Mouse (Mus musculus) stomach, embryonic 14.5 days (tissue): ENCODE measurements at regions not wholly inside any gene's neighbourhood (a gene's known extent, or its start where the extent isn't known, plus 50 kb on each side); places are given as distances from the start of the nearest gene placed in this dataset.

ENCODE experiments used
- ATAC-seq: fragments of 200-750 bp; cut with Nextera tagmentation; 2 replicates; pipeline ENCODE4 v1.8.0; 2017; ENCODE audit warnings: low read depth, moderate TSS enrichment; ENCODE audit not compliant: insufficient number of reproducible peaks, insufficient read depth, low FRiP score
- H3K27ac ChIP-seq: fragments of 300-500 bp; sonication (generic); 2 replicates; pipeline ENCODE4 v1.5.1; 2014; ENCODE audit warnings: mild to moderate bottlenecking, low read length, moderate library complexity, mixed read lengths
- H3K27me3 ChIP-seq: fragments of 300-500 bp; sonication (generic); 2 replicates; pipeline ENCODE4 v1.6.1; 2014; ENCODE audit warnings: low read length, control low read depth, mixed read lengths; ENCODE audit not compliant: control insufficient read depth, insufficient read depth
- H3K36me3 ChIP-seq: fragments of 300-500 bp; sonication (generic); 2 replicates; pipeline ENCODE4 v1.6.1; 2014; ENCODE audit warnings: mild to moderate bottlenecking, control low read depth, low read length, moderate library complexity, mixed read lengths; ENCODE audit not compliant: control insufficient read depth, insufficient read depth
- H3K4me1 ChIP-seq: fragments of 300-500 bp; sonication (generic); 2 replicates; pipeline ENCODE4 v1.6.1; 2014; ENCODE audit warnings: low read length, control low read depth, mixed read lengths; ENCODE audit not compliant: control insufficient read depth, insufficient read depth
- H3K4me2 ChIP-seq: fragments of 300-500 bp; sonication (generic); replicated peaks from 2 replicates; pipeline ENCODE4 v1.6.1; 2014; ENCODE audit warnings: low read depth, low read length, control low read depth
- H3K4me3 ChIP-seq: fragments of 300-500 bp; sonication (generic); 2 replicates; pipeline ENCODE4 v1.5.1; 2014; ENCODE audit warnings: low read depth, low read length, control low read depth
- H3K9ac ChIP-seq: fragments of 300-500 bp; sonication (generic); replicated peaks from 2 replicates; pipeline ENCODE4 v1.6.1; 2014; ENCODE audit warnings: low read depth, mild to moderate bottlenecking, control low read depth, low read length, moderate library complexity, mixed read lengths
- H3K9me3 ChIP-seq: fragments of 300-500 bp; sonication (generic); 2 replicates; pipeline ENCODE4 v1.6.1; 2016; ENCODE audit warnings: low read depth, low read length, control low read depth; ENCODE audit not compliant: control insufficient read depth
- WGBS: fragments of 180-500 bp; shearing (Covaris S2); extraction: QIAGEN DNeasy Blood & Tissue Kit; methylation state at CpG from one replicate; pipeline ENCODE4 v1.1.7; 2014; 5-methylcytosine and 5-hydroxymethylcytosine counted together

DNA sequence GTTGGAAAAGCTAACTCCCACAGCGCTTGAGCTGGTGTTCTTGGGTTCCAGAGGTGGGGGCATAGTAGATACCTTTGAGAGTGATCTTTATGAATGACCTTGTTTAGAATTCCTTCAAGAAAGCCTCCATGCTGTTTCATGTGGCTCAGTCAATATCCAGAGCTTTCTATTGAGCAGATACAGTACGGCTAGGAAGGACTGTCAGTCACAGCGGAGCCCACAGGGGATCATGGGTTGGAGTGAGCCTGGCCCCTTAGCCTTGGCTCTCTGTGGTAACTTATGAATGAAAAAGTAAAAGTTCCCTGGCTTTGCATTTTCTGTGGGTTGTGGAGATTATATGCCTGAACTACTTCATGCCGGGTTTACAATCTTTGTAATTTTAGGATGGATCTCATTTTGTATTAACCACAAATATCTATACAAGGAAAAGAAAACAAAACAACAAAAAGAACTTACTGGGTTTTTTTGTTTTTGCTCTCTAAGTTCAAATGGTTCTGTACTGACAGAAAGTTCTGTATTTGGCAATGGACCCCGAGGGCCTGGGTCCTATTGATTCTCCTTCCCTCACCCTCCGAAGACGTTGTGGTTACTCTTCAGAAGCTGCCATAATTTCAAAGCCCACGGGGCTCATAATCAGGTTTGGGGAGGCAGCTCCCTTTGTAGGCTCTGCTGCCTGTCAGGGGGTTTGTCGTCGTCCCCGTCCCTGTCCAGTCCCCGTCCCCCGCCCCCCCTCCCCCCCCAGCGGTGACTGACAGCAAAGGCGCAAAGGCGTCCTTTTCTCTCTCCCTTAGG, 117.7 kb upstream of the Tut7 start:
- no peaks in the 10 kb centered on the region for H3K27me3 ChIP-seq
- H3K4me3 ChIP-seq = no peak overlapping the region
- H3K9me3 ChIP-seq = no peaks in the 10 kb centered on the region
- H3K4me2 ChIP-seq = no peak overlapping the region
- H3K4me1 ChIP-seq = no peaks in the 10 kb centered on the region
- no peak overlapping the region for H3K9ac ChIP-seq
- no peak overlapping the region for H3K27ac ChIP-seq
- WGBS = 29% methylated on average over 15 of the region's 16 CpGs
- ATAC-seq = no peak
- H3K36me3 ChIP-seq = no peaks in the 10 kb centered on the region

DNA sequence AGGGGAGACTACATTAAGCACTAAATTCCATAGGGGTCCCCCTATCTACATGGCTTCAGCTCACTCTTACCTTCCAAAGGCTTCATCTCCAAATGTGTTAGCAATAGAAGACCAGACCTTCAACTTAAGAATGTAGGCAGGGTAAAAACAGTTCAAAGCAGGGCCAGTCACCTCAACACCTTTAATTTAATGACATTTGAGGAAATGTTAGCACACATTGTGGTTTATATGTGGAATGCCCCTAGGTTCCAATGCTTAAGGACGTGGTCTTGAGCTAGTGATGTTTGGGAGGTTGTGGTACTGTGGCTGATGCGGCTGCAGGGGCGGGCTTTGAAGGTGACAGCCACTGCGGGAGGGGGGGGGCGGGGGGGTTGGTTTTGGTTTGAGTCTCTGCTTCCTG, 116.9 kb upstream of the Tut7 start:
- Histone ChIP-seq H3K4me3 (no peak overlapping the region), H3K4me2 (no peak overlapping the region), H3K9me3 (no peaks in the 10 kb centered on the region), H3K27ac (no peak overlapping the region), H3K4me1 (no peaks in the 10 kb centered on the region), H3K36me3 (no peaks in the 10 kb centered on the region), H3K27me3 (no peaks in the 10 kb centered on the region), H3K9ac (no peak overlapping the region)
- no peak for ATAC-seq
- WGBS = 59% methylated on average over 5 of the region's 5 CpGs

DNA sequence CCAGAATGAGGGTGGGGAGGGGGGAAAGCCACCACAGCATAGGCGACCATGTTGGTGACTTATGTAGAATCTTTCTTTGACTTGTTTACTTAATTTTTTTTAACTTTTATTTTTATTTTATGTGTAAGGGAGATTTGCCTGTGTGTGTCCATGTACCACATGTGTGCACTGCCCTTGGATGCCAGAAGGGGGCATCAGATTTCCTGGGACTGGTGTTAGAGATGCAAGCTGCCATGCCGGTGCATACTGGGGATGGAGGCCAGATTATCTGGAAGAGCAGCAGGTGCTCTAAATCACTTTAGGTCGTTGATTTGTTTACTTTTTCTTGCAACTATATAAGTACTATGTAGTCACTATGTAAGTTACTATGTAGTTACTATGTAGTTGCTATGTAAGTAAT, 114.2 kb upstream of the Tut7 start:
- no peaks in the 10 kb centered on the region for H3K36me3 ChIP-seq
- no peak for ATAC-seq
- no peak overlapping the region for H3K9ac ChIP-seq
- no peaks in the 10 kb centered on the region for H3K9me3 ChIP-seq
- H3K4me3 ChIP-seq = no peak overlapping the region
- no peak overlapping the region for H3K4me2 ChIP-seq
- no peak overlapping the region for H3K27ac ChIP-seq
- WGBS = 57% methylated on average over 3 of the region's 3 CpGs
- no peaks in the 10 kb centered on the region for H3K4me1 ChIP-seq
- H3K27me3 ChIP-seq = no peaks in the 10 kb centered on the region

DNA sequence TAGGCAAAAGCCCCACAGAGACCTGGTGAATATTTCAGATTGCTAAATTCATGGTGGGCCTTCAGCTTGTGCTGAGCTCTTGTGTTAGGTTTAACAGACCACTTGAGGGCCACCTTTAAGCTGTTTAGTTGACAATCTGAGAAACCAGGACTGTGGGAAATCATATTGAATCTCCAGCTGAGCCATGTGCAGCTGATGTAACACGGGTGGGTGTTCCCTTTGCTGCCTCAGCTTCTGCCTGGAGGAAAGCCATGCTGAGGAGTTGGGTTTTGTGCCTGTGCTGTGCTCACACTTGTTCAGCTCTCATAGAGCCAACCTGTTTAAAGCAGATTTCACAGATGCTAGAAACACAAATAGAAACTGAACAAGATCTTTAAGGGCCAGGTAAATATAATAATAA, 111.6 kb upstream of the Tut7 start:
- Histone ChIP-seq H3K36me3 (no peaks in the 10 kb centered on the region), H3K4me1 (no peaks in the 10 kb centered on the region), H3K4me3 (no peak overlapping the region), H3K27me3 (no peaks in the 10 kb centered on the region), H3K9me3 (no peaks in the 10 kb centered on the region), H3K9ac (no peak overlapping the region), H3K4me2 (no peak overlapping the region), H3K27ac (no peak overlapping the region)
- 31% methylated on average over 1 of the region's 1 CpGs for WGBS
- ATAC-seq = no peak

DNA sequence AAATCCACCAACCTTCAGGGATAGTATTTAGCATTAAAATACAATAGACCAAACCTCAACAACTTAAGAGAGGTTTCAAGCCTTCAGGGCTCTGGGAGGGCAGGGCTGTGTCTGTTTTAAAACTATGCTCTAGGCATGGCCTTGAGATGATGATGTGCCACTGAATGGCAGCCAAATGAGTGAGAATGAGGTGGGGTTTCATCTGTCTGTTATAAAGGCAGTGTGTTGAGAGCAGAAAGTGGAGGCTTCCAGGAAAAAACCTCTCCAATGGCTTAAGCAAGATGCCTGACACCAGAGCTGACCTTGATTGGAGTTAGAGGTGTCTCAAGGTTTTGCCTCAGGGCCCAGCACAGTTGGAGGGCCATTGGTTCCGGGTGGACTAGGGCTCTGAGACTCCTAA, 111.1 kb upstream of the Tut7 start:
- H3K4me2 ChIP-seq = no peak overlapping the region
- no peak for ATAC-seq
- no peaks in the 10 kb centered on the region for H3K9me3 ChIP-seq
- no peaks in the 10 kb centered on the region for H3K27me3 ChIP-seq
- no peaks in the 10 kb centered on the region for H3K4me1 ChIP-seq
- H3K4me3 ChIP-seq = no peak overlapping the region
- 83% methylated on average over 1 of the region's 1 CpGs for WGBS
- no peak overlapping the region for H3K27ac ChIP-seq
- H3K9ac ChIP-seq = no peak overlapping the region
- H3K36me3 ChIP-seq = no peaks in the 10 kb centered on the region

DNA sequence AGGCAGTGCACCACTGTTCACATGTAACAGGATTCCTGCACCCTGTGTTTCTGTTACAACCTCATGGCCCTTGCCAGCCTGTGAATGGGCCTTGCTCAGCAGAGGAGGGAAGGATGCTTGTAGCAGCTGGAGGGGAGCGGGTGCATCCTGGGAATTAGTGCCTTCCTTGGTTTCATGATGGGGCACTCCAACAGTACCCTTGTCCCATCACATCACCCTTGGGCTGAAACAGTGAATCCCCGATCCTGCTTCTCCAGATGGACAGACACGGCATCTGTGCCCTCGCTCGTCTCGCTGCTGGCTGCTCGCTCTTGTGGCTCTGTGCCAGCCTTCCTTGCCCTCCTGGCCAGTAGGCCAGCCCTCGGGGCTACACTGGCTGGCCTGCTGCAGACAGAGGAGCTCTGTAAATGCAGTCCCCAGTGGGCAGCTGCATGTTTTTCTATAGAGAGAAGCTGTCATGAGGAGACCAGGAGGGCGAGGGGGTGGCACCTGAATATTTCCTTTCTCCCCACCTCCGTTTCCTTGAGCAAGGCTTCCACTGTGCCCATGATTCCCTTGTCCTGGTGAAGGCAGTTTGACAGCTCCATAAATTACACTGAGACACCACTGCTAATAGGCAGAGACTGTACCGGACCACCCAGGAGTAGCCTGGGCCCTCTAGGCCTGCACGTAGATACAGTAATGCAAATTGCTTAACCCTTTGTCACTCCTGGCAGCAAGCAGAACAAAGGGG, 104.6 kb upstream of the Tut7 start:
- Histone ChIP-seq H3K36me3 (no peaks in the 10 kb centered on the region), H3K4me2 (no peak overlapping the region), H3K4me3 (no peak overlapping the region), H3K27ac (no peak overlapping the region), H3K27me3 (no peaks in the 10 kb centered on the region), H3K4me1 (no peaks in the 10 kb centered on the region), H3K9me3 (no peaks in the 10 kb centered on the region), H3K9ac (no peak overlapping the region)
- WGBS = 40% methylated on average over 12 of the region's 12 CpGs
- ATAC-seq = no peak

DNA sequence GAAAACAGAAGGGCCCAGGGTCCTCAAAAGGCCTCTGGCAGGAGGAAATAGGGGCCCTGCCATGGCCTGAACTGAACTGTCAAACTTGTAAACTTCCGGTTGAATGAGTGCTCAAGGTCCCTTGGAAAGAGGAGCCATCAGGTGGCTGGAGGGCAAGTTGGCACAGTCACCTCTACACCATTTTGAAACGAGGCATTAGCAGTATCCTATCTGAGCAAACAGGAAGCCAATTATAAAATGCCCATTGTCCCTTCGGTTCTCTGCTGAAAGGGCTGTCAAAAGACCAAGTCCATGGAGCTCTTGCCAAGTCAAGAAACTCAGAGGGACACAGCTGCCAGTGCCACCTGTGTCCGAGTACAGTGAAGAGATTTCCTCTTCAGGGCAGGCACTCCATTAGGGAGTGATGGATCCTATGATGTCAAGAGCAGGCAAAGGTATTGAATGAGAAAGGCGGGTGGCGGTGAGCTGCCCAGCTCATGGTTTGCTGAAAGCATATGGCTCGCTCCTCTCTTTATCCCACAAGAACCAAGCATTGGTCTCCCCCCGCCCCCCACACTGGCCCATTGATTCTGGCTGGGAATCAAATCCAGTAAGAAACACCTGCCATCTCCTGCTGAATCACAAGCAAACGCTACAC, 103.0 kb upstream of the Tut7 start:
- Histone ChIP-seq H3K27me3 (no peaks in the 10 kb centered on the region), H3K9ac (no peak overlapping the region), H3K36me3 (no peaks in the 10 kb centered on the region), H3K4me2 (no peak overlapping the region), H3K4me1 (no peaks in the 10 kb centered on the region), H3K9me3 (no peaks in the 10 kb centered on the region), H3K4me3 (no peak overlapping the region), H3K27ac (no peak overlapping the region; the same call in 1 of the 2 replicates)
- ATAC-seq = no peak
- 70% methylated on average over 9 of the region's 9 CpGs for WGBS

DNA sequence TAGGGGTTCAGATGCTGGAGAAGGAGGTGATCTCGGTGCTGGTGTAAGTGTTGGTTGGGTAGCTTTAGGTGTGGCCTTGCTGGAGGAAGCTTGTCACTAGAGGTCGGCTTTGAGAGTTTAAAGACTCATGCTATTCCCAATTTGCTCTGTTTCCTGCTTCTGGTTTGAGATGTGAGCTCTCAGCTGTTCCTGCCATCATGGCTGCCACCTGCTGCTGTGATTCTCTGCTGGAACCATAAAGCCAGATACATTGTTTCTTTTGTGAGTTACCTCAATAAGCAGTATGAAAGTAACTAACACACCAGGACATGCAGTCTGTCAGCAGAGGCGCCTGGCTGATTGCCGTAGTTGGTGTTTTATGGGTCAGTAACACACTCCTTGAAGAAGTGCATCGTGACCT, 94.2 kb upstream of the Tut7 start:
- H3K9ac ChIP-seq = no peak overlapping the region
- H3K27me3 ChIP-seq = no peaks in the 10 kb centered on the region
- H3K27ac ChIP-seq = no peak overlapping the region
- no peak overlapping the region for H3K4me2 ChIP-seq
- no peak overlapping the region for H3K4me3 ChIP-seq
- H3K9me3 ChIP-seq = no peaks in the 10 kb centered on the region
- H3K4me1 ChIP-seq = no peaks in the 10 kb centered on the region
- no peaks in the 10 kb centered on the region for H3K36me3 ChIP-seq
- no peak for ATAC-seq
- WGBS = 90% methylated on average over 5 of the region's 5 CpGs
